Mouse (Mus musculus): ENCODE results near the gene Sv2b.

- TF ChIP-seq CTCF (IDR thresholded peaks at IDR 0.05; ENCODE audit: control insufficient read depth, insufficient read depth, low read length) (no peak), POLR2A (IDR thresholded peaks at IDR 0.05; ENCODE audit: borderline replicate concordance, control insufficient read depth, low read depth, low read length) (no peak)
Measured at GRCm38 (mm10) chr7:75207965-75208644, 101.0 kb downstream of the Sv2b start.

Measured in bone marrow, adult 2 months (tissue).